Mouse (Mus musculus) liver, postnatal 0 days (tissue): ENCODE data around the gene Ptgis. TPM values are rescaled to one million over a fixed set of nuclear protein-coding genes. Genes with fewer than 3 reads are reported as not detected.

ENCODE experiments used
- ATAC-seq: fragments of 200-750 bp; cut with Nextera tagmentation; 2 replicates; pipeline ENCODE4 v1.8.0; 2017; ENCODE audit warnings: mild to moderate bottlenecking, moderate library complexity
- DNase-seq: peaks from one replicate; pipeline ENCODE4 v3.0.0-alpha.2; 2016
- H3K27ac ChIP-seq: fragments of 300-500 bp; sonication (generic); 2 replicates; pipeline ENCODE4 v1.5.1; 2014; ENCODE audit warnings: antibody characterized with exemption, moderate library complexity, mild to moderate bottlenecking, low read depth
- H3K27me3 ChIP-seq: fragments of 300-500 bp; sonication (generic); 2 replicates; pipeline ENCODE4 v1.6.1; 2014; ENCODE audit warnings: low read length, control low read depth, mixed read lengths; ENCODE audit not compliant: insufficient read depth
- H3K36me3 ChIP-seq: fragments of 300-500 bp; sonication (generic); replicated peaks from 2 replicates; pipeline ENCODE4 v1.6.1; 2014; ENCODE audit warnings: mild to moderate bottlenecking, control low read depth, low read length, moderate library complexity, mixed read lengths; ENCODE audit not compliant: insufficient read depth
- H3K4me1 ChIP-seq: fragments of 300-500 bp; sonication (generic); 2 replicates; pipeline ENCODE4 v1.6.1; 2014; ENCODE audit warnings: antibody characterized with exemption, mild to moderate bottlenecking, control low read depth; ENCODE audit not compliant: insufficient read depth
- H3K4me2 ChIP-seq: fragments of 300-500 bp; sonication (generic); 2 replicates; pipeline ENCODE4 v1.6.1; 2014; ENCODE audit warnings: low read depth, mild to moderate bottlenecking, low read length, moderate library complexity, mixed read lengths
- H3K4me3 ChIP-seq: fragments of 300-500 bp; sonication (generic); 2 replicates; pipeline ENCODE4 v1.5.1; 2014; ENCODE audit warnings: low read depth, low read length
- H3K9ac ChIP-seq: fragments of 300-500 bp; sonication (generic); replicated peaks from 2 replicates; pipeline ENCODE4 v1.6.1; 2014; ENCODE audit warnings: mild to moderate bottlenecking, moderate library complexity
- H3K9me3 ChIP-seq: fragments of 300-500 bp; sonication (generic); 2 replicates; pipeline ENCODE4 v1.6.1; 2016; ENCODE audit warnings: mild to moderate bottlenecking, control low read depth, low read length, mixed read lengths
- CTCF ChIP-seq: sonication (generic); IDR thresholded peaks from 2 replicates; pipeline ENCODE4 v1.5.1; 2016; ENCODE audit warnings: antibody characterized with exemption, low read depth
- EP300 ChIP-seq: IDR thresholded peaks from 2 replicates; pipeline ENCODE4 v1.6.1; 2016; ENCODE audit warnings: antibody characterized with exemption, low read depth, mild to moderate bottlenecking
- WGBS: fragments of 180-500 bp; shearing (Covaris S2); extraction: QIAGEN DNeasy Blood & Tissue Kit; methylation state at CpG from one replicate; pipeline ENCODE4 v1.1.7; 2014; ENCODE audit not compliant: insufficient replicate concordance; 5-methylcytosine and 5-hydroxymethylcytosine counted together
- polyA plus RNA-seq: library from polyadenylated mRNA; unstranded; fragments of >200 nt; fragmentation: Nextera tagmentation; extraction: Ambion mirVana; gene quantifications from 2 replicates; pipeline ENCODE4 v1.2.1, GENCODE M21; 2015

Gene Ptgis
- polyA plus RNA-seq, 1 experiment from 2014 or later = 1.8 TPM

DNA sequence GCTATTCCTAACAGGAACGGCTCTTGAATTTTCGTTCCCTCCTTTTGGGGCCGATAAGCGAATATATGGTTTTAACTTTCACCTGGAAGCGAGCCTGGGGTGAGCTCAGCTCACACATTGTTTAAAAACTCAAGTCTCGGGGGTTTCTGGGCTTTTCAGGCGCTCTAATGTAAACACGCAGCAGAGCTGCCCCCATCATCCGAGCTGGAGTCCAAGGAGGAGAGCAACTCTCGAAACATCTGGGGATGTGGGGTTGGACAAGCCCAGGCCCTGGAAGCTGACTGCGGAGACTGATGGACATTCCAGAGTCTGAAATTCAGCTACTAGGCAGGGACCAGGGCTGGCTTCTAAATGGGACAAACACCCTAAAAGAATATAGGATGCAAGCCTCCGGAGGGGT lies 1.1 kb downstream of the Ptgis start:
- H3K9ac ChIP-seq = no peak overlapping the region
- TF ChIP-seq EP300 (no peak), CTCF (no peak)
- H3K9me3 ChIP-seq = peaks cover 4% of the 10 kb centered on the region; the same call in 1 of the 2 replicates
- DNase-seq = no peak
- H3K4me2 ChIP-seq = no peak overlapping the region
- no peaks in the 10 kb centered on the region for H3K36me3 ChIP-seq
- H3K27ac ChIP-seq = no peak overlapping the region
- WGBS = 46% methylated on average over 12 of the region's 12 CpGs
- H3K4me3 ChIP-seq = no peak overlapping the region
- peaks cover 26% of the 10 kb centered on the region for H3K27me3 ChIP-seq
- no peak for ATAC-seq
- H3K4me1 ChIP-seq = 0 out of 2 replicates have a peak, but pooled peaks cover 4% of the 10 kb centered on the region

DNA sequence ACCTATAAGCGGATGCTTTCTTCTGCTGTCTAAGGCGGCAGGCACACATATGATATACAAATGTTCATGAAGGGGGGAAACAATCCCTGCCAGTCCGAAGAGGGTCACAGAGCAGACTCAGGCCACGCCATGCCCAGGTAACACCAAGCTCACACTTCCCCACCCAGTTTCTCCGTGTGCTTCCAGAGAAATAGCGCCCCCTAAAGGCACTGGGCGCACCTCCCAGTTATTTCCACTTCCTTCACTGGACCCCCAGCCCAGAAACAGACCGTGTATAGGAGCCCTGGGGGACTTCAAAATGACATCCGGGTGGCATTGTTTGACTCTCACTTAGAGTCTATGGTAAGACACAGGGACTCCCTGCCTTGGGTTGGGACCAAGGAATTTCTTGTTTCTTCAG lies 3.2 kb downstream of the Ptgis start:
- Histone ChIP-seq H3K27ac (no peak overlapping the region), H3K4me3 (no peak overlapping the region), H3K4me2 (no peak overlapping the region), H3K27me3 (peaks cover 26% of the 10 kb centered on the region), H3K36me3 (no peaks in the 10 kb centered on the region), H3K9me3 (no peaks in the 10 kb centered on the region), H3K4me1 (peaks cover 6% of the 10 kb centered on the region), H3K9ac (no peak overlapping the region)
- DNase-seq (no peak), ATAC-seq (no peak)
- TF ChIP-seq EP300 (no peak), CTCF (peak; percentile 31; the same call in 1 of the 2 replicates)
- 68% methylated on average over 9 of the region's 9 CpGs for WGBS

DNA sequence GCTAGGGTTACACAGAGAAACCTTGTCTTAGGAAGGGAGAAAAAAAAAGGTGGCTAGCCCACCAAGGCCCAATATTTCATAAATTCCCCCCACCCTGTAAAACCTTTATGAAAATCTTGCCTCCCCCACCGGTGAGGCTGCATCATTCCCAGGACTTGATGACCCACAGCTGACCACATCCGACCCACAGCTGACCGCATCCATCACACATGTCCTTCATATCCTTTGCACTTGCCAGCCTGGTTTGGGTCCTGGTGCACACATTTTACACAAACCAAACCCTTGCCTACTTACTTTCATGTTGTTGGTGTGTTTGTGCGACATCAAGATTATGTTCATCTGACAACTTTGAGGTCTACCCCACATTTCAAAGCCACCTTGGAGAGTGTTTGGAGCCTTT lies 4.2 kb downstream of the Ptgis start:
- Histone ChIP-seq H3K4me2 (no peak overlapping the region), H3K27me3 (peaks cover 26% of the 10 kb centered on the region), H3K4me3 (no peak overlapping the region), H3K27ac (no peak overlapping the region), H3K9me3 (no peaks in the 10 kb centered on the region), H3K4me1 (peaks cover 9% of the 10 kb centered on the region), H3K36me3 (no peaks in the 10 kb centered on the region), H3K9ac (no peak overlapping the region)
- 91% methylated on average over 4 of the region's 4 CpGs for WGBS
- no peak for ATAC-seq
- DNase-seq = no peak
- TF ChIP-seq CTCF = no peak
- TF ChIP-seq EP300 = no peak

DNA sequence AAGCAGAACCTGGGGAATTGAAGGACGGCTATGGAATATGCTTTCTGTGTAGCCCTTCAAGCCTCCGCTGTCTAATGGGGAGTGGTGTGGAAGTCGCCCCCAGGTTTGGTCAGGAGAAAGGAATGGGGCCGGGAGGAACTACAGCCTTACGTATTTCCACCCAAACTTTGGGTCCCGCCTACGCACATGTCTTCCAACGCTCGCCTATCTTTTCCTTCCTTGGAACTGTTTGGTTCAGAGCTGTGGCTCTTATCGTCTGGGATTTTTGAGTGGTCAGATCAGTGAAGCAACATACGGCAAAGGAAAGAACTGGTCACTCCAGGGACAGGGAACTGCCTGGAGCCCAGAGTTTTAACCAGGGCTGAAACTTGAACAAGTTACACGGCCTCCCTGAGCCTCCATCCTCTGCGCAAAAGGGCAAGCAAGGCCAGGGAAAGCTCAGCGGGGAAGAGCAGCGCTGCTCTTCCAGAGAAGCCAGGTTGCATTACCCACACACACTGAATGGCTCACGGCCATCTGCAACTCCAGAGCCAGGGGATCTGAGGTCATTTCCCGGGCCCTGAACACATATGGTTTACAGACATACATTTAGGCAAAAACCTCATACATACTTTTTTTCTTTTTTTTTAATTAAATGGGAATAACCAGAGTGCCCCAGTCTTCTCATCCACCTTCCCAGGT lies 4.9 kb downstream of the Ptgis start:
- Histone ChIP-seq H3K36me3 (no peaks in the 10 kb centered on the region), H3K9me3 (no peaks in the 10 kb centered on the region), H3K4me3 (no peak overlapping the region), H3K4me2 (no peak overlapping the region), H3K9ac (no peak overlapping the region), H3K27ac (no peak overlapping the region), H3K27me3 (peaks cover 21% of the 10 kb centered on the region), H3K4me1 (peaks cover 9% of the 10 kb centered on the region)
- DNase-seq (no peak), ATAC-seq (no peak)
- 75% methylated on average over 17 of the region's 17 CpGs for WGBS
- TF ChIP-seq CTCF (no peak), EP300 (no peak)

DNA sequence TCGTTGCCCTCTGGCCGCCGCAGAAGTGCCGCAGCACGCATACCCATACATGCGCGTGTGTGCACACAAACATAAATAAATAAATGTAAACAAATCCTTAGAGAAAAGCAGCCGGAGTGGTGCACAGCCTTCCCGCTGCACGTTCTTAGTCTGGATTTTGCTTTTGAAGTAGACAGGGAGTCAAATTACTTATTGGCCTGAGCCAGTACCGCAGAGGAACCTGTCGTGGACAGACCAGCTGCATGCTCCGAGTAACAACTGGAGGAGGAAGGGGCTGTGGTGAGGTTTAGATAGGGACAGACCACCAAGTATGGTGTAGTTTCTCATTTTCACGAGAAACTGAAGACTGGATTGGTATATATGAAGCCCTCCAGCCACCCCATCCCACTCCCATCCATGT lies 6.6 kb downstream of the Ptgis start:
- H3K27me3 ChIP-seq = 0 out of 2 replicates have a peak, but pooled peaks cover 4% of the 10 kb centered on the region
- H3K4me2 ChIP-seq = no peak overlapping the region
- TF ChIP-seq EP300 = no peak
- no peak for TF ChIP-seq CTCF
- no peak overlapping the region for H3K9ac ChIP-seq
- no peak overlapping the region for H3K27ac ChIP-seq
- H3K9me3 ChIP-seq = no peaks in the 10 kb centered on the region
- no peaks in the 10 kb centered on the region for H3K36me3 ChIP-seq
- ATAC-seq = no peak
- no peak for DNase-seq
- H3K4me3 ChIP-seq = no peak overlapping the region
- WGBS = 71% methylated on average over 14 of the region's 14 CpGs
- H3K4me1 ChIP-seq = peaks cover 6% of the 10 kb centered on the region

DNA sequence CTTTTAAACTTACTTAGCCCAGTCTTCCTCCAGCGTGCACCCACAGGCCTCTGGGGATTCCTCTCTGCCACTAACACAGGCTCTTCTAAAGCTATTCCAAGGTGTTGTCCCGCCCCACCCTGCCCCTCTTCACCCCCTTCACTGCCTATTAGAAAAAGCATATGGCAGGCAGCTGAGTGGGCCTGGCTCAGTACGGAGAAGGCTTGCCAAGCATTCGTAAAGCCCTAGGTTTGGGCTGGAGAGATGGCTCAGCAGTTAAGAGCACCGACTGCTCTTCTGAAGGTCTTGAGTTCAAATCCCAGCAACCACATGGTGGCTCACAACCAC lies 7.4 kb downstream of the Ptgis start:
- WGBS = 72% methylated on average over 5 of the region's 5 CpGs
- DNase-seq (no peak), ATAC-seq (no peak)
- H3K36me3 ChIP-seq = no peaks in the 10 kb centered on the region
- no peak for TF ChIP-seq EP300
- TF ChIP-seq CTCF = no peak
- no peaks in the 10 kb centered on the region for H3K9me3 ChIP-seq
- H3K4me2 ChIP-seq = no peak overlapping the region
- no peak overlapping the region for H3K4me3 ChIP-seq
- H3K27me3 ChIP-seq = no peaks in the 10 kb centered on the region
- no peak overlapping the region for H3K9ac ChIP-seq
- H3K27ac ChIP-seq = no peak overlapping the region
- peaks cover 6% of the 10 kb centered on the region for H3K4me1 ChIP-seq
